Mouse (Mus musculus) monocyte, adult 2 months (primary cell): ENCODE measurements around the gene Ap2a1.

Experiments used
- DNase-seq, 2 experiments: peaks; one replicate each; pipeline ENCODE4 v3.0.0; 2022; ENCODE audit warnings: low spot score in 2 of 2, low read depth in 1 of 2

Ap2a1 gene

DNA sequence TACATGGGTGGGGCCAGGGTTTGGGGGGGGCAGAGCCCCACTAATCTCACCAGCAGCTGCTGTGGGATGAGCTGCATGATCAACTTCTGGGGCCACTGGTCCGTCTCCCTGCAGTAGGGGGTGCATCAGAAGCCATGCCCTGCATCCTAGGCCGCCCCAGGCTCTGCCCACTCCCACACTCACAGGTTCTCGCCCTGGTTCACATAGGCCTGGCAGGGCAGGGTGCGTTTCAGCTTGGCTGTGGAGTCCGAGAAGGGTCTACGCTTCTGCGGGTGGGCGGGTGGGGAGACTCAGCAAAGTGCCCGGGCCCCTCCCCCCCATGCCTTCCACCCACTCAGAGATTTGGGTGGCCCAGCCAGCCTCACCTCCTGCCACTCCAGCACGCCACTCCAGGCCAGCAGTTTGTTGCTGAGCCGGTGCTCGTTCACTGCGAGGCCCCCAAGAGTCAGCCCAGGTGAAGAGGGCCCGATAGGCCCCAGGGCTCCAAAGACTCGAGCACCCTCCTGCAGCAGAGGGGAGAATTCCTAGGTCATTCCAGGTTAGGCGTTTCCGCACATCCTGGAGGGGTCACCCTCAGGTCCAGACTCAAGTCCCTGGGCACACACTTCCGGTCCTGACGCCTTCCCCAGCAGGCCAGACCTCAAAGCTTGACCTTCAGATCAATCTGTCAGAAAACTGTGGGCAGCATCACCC lies 62.1 kb downstream of the Ap2a1 start:
- DNase-seq: no peak

DNA sequence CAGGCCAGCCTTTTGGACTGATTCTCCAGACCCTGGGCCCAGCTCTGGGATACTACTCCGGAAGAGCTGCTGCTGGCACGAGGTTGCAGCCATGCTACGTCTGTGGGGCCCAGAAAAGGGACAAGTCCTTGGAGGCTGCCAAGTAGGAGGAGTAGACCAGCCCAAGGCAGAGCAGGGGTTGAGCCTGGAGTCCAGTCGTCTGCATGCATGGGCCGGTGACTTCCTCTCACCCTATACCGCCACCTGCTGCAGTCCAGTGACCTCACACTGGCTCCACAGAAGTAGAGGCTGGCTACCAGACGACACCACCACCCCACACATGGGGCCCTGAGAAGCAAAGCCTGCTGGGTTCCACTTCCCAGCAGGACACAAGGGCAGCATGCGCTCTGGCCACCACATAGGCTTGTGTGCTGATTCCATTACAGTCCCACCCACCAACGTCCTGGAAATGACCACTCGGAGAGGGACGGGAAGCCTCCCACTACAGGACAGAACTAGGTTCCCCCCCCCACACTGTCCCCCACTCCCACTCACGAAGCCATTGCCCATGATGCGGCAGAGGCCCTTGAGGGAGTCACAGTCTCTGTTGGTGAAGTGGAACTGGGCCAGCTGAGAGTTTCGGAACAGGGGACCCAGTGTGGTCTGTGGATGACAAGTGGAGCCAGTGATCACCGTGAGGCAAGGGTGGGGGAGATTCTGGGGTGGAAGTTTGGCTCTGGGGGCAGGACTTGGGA lies 62.9 kb downstream of the Ap2a1 start:
- peak in 1 of 2 experiments; percentile 52 for DNase-seq

GRCm38 (mm10) chr7:44864595-44865542 lies 64.4 kb downstream of the Ap2a1 start:
- DNase-seq: no peak

- DNase-seq: no peak
Observed at GRCm38 (mm10) chr7:44863982-44864494, 65.3 kb downstream of the Ap2a1 start.

DNA sequence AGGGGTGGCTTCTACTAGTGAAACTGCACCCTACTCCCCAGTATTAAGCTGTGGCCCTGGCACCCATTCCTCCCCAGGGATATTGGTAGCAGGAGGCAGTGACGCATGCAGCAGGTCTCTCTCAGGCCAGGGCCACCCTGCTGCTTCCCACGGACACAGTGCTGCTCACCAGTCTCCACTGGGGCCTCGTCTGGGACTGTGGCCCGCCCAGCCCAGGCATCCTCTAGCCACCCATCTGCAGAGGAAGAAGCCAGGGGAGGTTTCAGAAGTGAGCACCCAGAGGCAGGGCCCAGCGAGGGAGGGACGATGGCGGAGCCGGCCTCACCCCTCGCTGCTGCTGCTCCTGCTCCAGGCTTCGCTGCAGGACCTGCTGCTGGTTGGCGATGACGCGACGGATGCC lies 66.1 kb downstream of the Ap2a1 start:
- DNase-seq: no peak

- no peak for DNase-seq
Observed at GRCm38 (mm10) chr7:44862434-44862833, 66.9 kb downstream of the Ap2a1 start.

DNA sequence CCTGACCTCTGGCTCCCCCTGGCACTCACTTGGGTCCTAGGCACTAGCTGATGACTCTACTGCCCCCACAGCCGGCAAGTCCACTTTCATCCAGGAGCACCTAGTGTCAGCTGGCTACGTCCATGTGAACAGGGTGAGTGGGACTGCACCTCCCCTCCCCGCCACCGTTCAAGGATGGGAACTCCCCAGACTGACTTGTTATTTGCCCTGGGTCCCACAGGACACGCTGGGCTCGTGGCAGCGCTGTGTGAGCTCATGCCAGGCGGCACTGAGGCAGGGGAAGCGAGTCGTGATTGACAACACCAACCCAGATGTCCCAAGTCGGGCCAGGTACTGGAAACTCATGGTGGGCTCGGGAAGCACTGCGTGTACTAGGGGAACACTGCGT lies 67.9 kb downstream of the Ap2a1 start:
- no peak for DNase-seq

GRCm38 (mm10) chr7:44860576-44861428 lies 68.5 kb downstream of the Ap2a1 start:
- peak in 1 of 2 experiments; percentile 33 for DNase-seq

GRCm38 (mm10) chr7:44859896-44860295 lies 69.4 kb downstream of the Ap2a1 start:
- DNase-seq: no peak

GRCm38 (mm10) chr7:44857905-44858304 lies 71.4 kb downstream of the Ap2a1 start:
- DNase-seq: no peak

DNA sequence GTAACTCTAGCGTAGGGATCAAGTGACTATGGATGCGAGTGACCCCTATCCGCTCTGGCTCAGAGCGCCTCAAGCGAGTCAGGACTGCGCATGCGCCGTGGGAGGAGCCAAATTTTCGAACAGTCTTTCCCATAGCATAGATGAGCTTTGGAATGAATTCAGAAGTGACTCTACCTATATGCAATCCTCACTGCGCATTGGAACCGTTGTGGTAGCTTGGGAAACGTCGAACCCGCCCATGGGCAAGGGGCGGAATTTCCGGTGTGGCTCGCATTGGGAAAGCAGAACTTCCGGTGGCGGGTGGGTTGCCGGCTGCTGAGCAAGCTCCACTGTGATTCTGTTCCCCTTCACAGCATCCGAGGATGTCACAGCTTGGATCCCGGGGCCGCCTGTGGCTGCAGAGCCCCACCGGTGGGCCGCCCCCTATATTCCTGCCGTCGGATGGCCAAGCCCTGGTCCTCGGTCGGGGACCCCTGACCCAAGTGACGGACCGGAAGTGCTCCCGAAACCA lies 72.2 kb downstream of the Ap2a1 start, which contains the start of gene Pnkp:
Gene Pnkp, plus strand, starts transcription at position 98 of the 511 bp plus-strand sequence.
- peak; percentile 84 to 91 for DNase-seq

- no peak for DNase-seq
Observed at GRCm38 (mm10) chr7:44856265-44856916, 72.9 kb downstream of the Ap2a1 start.

- no peak for DNase-seq
Observed at GRCm38 (mm10) chr7:44855036-44855435, 74.3 kb downstream of the Ap2a1 start.

GRCm38 (mm10) chr7:44854356-44855031 lies 74.8 kb downstream of the Ap2a1 start:
- peak; percentile 42 to 66 for DNase-seq

- DNase-seq: no peak
Observed at GRCm38 (mm10) chr7:44853596-44854355, 75.5 kb downstream of the Ap2a1 start.

DNA sequence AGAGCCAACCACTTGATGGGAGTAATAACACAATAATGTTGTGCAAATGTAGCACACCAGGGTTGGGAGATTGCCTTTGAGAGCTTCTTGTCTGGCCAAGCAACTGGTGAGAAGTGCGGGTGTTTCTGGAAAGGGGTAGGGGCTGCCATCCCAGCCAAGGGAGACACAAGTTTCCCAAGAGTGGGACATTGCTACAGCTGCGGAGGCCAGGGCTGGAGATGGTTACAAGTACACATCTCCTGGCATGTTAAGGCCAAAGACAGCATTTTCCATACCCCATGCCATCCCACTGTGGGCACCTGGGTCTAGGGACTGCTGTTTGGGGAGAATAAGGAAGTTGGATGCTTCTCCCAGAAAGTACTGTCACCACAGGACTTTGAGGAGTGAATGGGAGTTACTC lies 76.2 kb downstream of the Ap2a1 start:
- no peak for DNase-seq

DNA sequence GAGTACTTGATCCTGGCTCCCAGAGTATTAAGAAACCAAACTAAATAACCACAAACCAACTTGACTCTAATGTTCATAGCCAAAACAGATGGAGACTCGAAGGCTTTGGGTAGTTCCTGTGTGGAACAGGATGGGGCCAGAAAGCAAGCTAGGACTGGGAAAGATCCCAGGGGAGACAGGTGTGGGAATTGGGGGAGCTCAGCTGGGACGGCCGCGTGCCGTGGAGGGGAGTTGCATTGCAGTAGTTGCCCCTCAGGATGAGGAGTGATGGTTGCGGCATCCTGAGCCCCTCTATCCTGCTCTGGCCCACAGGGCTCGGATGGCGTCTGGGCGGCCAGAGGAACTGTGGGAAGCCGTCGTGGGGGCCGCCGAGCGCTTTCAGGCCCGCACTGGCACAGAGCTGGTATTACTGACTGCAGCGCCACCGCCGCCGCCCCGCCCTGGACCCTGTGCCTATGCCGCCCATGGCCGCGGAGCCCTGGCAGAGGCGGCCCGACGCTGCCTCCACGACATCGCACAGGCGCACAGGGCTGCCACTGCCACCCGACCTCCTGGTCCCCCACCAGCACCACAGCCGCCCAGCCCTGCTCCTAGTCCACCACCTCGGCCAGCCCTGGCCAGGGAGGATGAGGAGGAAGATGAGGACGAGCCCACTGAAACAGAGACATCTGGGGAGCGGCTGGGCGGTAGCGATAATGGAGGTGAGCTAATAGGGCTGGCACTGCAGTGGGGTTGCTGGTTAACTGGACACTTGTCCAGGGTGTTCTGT lies 76.9 kb downstream of the Ap2a1 start:
- no peak for DNase-seq
